Mouse (Mus musculus) stomach, postnatal 0 days (tissue): Measurements from ENCODE around the gene Imp3. TPM values are rescaled to one million over a fixed set of nuclear protein-coding genes. Genes with fewer than 3 reads are reported as not detected.

Experiments used
- ATAC-seq: fragments of 200-750 bp; cut with Nextera tagmentation; 2 replicates; pipeline ENCODE4 v1.8.0; 2017; ENCODE audit not compliant: low FRiP score, low TSS enrichment
- DNase-seq: peaks from one replicate; pipeline ENCODE4 v3.0.0-alpha.2; 2016; ENCODE audit warnings: low spot score
- H3K27ac ChIP-seq: fragments of 300-500 bp; sonication (generic); replicated peaks from 2 replicates; pipeline ENCODE4 v1.5.1; 2014; ENCODE audit warnings: mild to moderate bottlenecking, control low read depth
- H3K27me3 ChIP-seq: fragments of 300-500 bp; sonication (generic); 2 replicates; pipeline ENCODE4 v1.6.1; 2014; ENCODE audit warnings: low read length; ENCODE audit not compliant: control insufficient read depth, insufficient read depth
- H3K36me3 ChIP-seq: fragments of 300-500 bp; sonication (generic); 2 replicates; pipeline ENCODE4 v1.6.1; 2014; ENCODE audit warnings: low read length, mixed read lengths; ENCODE audit not compliant: control insufficient read depth, insufficient read depth
- H3K4me1 ChIP-seq: fragments of 300-500 bp; sonication (generic); replicated peaks from 2 replicates; pipeline ENCODE4 v1.6.1; 2014; ENCODE audit warnings: antibody characterized with exemption; ENCODE audit not compliant: control insufficient read depth, insufficient read depth
- H3K4me2 ChIP-seq: fragments of 300-500 bp; sonication (generic); replicated peaks from 2 replicates; pipeline ENCODE4 v1.6.1; 2014; ENCODE audit warnings: low read depth, mild to moderate bottlenecking, control low read depth, moderate library complexity
- H3K4me3 ChIP-seq: fragments of 300-500 bp; sonication (generic); 2 replicates; pipeline ENCODE4 v1.5.1; 2014; ENCODE audit warnings: low read depth, low read length, control low read depth
- H3K9ac ChIP-seq: fragments of 300-500 bp; sonication (generic); 2 replicates; pipeline ENCODE4 v1.6.1; 2014; ENCODE audit warnings: mild to moderate bottlenecking, low read length, control low read depth, mixed read lengths
- H3K9me3 ChIP-seq: fragments of 300-500 bp; sonication (generic); 2 replicates; pipeline ENCODE4 v1.6.1; 2016; ENCODE audit warnings: low read length; ENCODE audit not compliant: control insufficient read depth
- CTCF ChIP-seq: IDR thresholded peaks from 2 replicates; pipeline ENCODE4 v1.5.1; 2016; ENCODE audit warnings: antibody characterized with exemption, low read depth, mild to moderate bottlenecking, moderate library complexity
- EP300 ChIP-seq: optimal IDR thresholded peaks from 2 replicates; pipeline ENCODE3; 2016; ENCODE audit warnings: antibody characterized with exemption
- WGBS: fragments of 180-500 bp; shearing (Covaris S2); extraction: QIAGEN DNeasy Blood & Tissue Kit; methylation state at CpG from one replicate; pipeline ENCODE4 v1.1.7; 2014; 5-methylcytosine and 5-hydroxymethylcytosine counted together
- polyA plus RNA-seq: library from polyadenylated mRNA; unstranded; fragments of >200 nt; fragmentation: Nextera tagmentation; extraction: Ambion mirVana; gene quantifications from 2 replicates; pipeline ENCODE4 v1.2.1, GENCODE M21; 2015

Gene Imp3
- polyA plus RNA-seq, 1 experiment from 2014 or later, result 83.8 TPM

- Histone ChIP-seq H3K27me3 (no peaks in the 10 kb centered on the region), H3K9me3 (no peaks in the 10 kb centered on the region), H3K4me1 (0 out of 2 replicates have a peak, but pooled peaks cover 3% of the 10 kb centered on the region), H3K27ac (peak overlapping the region; percentile 56), H3K9ac (no peak overlapping the region), H3K4me2 (no peak overlapping the region), H3K4me3 (no peak overlapping the region), H3K36me3 (peaks cover 5% of the 10 kb centered on the region)
- DNase-seq (peak; percentile 49), ATAC-seq (peak; percentile 63)
- TF ChIP-seq CTCF (no peak), EP300 (peak; percentile 20)
- 52% methylated on average over 9 of the region's 9 CpGs for WGBS
Measured at GRCm38 (mm10) chr9:56913991-56914390, 23.3 kb upstream of the Imp3 start.

- TF ChIP-seq EP300, result no peak
- no peak for TF ChIP-seq CTCF
- Histone ChIP-seq H3K4me3 (no peak overlapping the region), H3K4me2 (no peak overlapping the region), H3K4me1 (0 out of 2 replicates have a peak, but pooled peaks cover 3% of the 10 kb centered on the region), H3K9ac (no peak overlapping the region), H3K9me3 (no peaks in the 10 kb centered on the region), H3K36me3 (peaks cover 5% of the 10 kb centered on the region), H3K27me3 (no peaks in the 10 kb centered on the region), H3K27ac (peak overlapping the region; percentile 56; the same call in 1 of the 2 replicates)
- 81% methylated on average over 1 of the region's 1 CpGs for WGBS
- ATAC-seq (no peak), DNase-seq (no peak)
Measured at GRCm38 (mm10) chr9:56915116-56915515, 22.2 kb upstream of the Imp3 start.

GRCm38 (mm10) chr9:56915695-56916410 is 21.4 kb upstream of the Imp3 start:
- 62% methylated on average over 5 of the region's 5 CpGs for WGBS
- no peaks in the 10 kb centered on the region for H3K9me3 ChIP-seq
- no peak for DNase-seq
- H3K9ac ChIP-seq, result no peak overlapping the region
- H3K4me1 ChIP-seq, result 0 out of 2 replicates have a peak, but pooled peaks cover 3% of the 10 kb centered on the region
- TF ChIP-seq CTCF (no peak), EP300 (no peak)
- no peak overlapping the region for H3K4me3 ChIP-seq
- H3K27me3 ChIP-seq, result no peaks in the 10 kb centered on the region
- no peak overlapping the region for H3K4me2 ChIP-seq
- peaks cover 5% of the 10 kb centered on the region for H3K36me3 ChIP-seq
- no peak overlapping the region for H3K27ac ChIP-seq
- no peak for ATAC-seq

DNA sequence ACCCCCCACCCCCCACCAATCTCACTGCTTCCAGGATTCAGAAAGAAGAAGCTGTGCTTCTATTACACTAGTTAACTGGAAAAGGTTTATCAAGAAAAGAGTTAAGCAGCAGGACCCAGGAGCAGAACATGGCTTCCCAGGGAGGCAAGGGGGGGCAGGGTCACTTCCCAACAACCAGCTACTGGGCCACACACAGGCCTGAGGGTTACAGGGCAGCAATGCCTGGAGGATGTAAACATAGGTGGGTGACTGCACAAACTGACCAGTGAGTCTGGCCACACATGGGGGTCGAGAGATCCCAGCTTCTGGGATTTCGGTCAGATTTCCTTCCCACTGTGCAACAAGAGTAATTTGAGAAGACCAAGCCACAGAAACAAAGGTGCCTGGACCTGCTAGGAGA is 20.1 kb upstream of the Imp3 start:
- Histone ChIP-seq H3K9ac (no peak overlapping the region), H3K9me3 (no peaks in the 10 kb centered on the region), H3K4me2 (no peak overlapping the region), H3K4me3 (no peak overlapping the region), H3K27ac (no peak overlapping the region), H3K27me3 (no peaks in the 10 kb centered on the region), H3K4me1 (0 out of 2 replicates have a peak, but pooled peaks cover 3% of the 10 kb centered on the region), H3K36me3 (peaks cover 5% of the 10 kb centered on the region)
- DNase-seq (no peak), ATAC-seq (no peak)
- TF ChIP-seq CTCF (no peak), EP300 (no peak)
- 90% methylated on average over 2 of the region's 2 CpGs for WGBS

DNA sequence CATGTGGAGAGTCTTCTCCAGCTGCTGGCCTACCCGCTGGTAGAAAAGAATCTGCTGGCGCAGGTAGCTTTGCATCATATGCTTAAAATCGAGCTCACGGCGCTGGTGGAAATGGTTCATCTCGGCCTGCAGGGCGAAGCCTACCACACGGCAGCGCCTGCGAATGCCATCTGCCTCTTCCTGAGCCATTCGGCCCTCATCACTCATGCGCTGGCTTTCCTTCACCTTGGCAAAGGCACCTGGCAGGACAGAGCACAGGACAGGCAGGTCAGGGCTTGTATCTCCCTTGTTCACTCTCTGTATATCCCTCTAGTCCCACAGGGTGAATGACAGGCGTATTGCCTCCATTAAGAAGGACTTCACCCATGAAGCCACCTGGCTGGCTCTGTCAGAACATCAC is 18.8 kb upstream of the Imp3 start:
- H3K36me3 ChIP-seq, result peaks cover 5% of the 10 kb centered on the region
- H3K27me3 ChIP-seq, result no peaks in the 10 kb centered on the region
- DNase-seq (no peak), ATAC-seq (no peak)
- no peaks in the 10 kb centered on the region for H3K9me3 ChIP-seq
- peak overlapping the region; percentile 35; the same call in 1 of the 2 replicates for H3K27ac ChIP-seq
- no peak overlapping the region for H3K9ac ChIP-seq
- 76% methylated on average over 13 of the region's 13 CpGs for WGBS
- no peak overlapping the region for H3K4me3 ChIP-seq
- H3K4me2 ChIP-seq, result no peak overlapping the region
- TF ChIP-seq CTCF (no peak), EP300 (no peak)
- peaks cover 10% of the 10 kb centered on the region for H3K4me1 ChIP-seq

GRCm38 (mm10) chr9:56922746-56923145 is 14.5 kb upstream of the Imp3 start:
- TF ChIP-seq CTCF, result no peak
- no peak for TF ChIP-seq EP300
- H3K4me3 ChIP-seq, result no peak overlapping the region
- peak overlapping the region; percentile 89; the same call in 1 of the 2 replicates for H3K4me2 ChIP-seq
- WGBS, result 90% methylated on average over 4 of the region's 4 CpGs
- peak overlapping the region; percentile 86; the same call in 1 of the 2 replicates for H3K27ac ChIP-seq
- H3K36me3 ChIP-seq, result peaks cover 5% of the 10 kb centered on the region
- peaks cover 27% of the 10 kb centered on the region for H3K4me1 ChIP-seq
- ATAC-seq (no peak), DNase-seq (no peak)
- H3K9ac ChIP-seq, result no peak overlapping the region
- no peaks in the 10 kb centered on the region for H3K9me3 ChIP-seq
- H3K27me3 ChIP-seq, result no peaks in the 10 kb centered on the region
